Mouse (Mus musculus) heart, postnatal 0 days (tissue): Measurements from ENCODE around the gene Eea1. TPM values are rescaled to one million over a fixed set of nuclear protein-coding genes. Genes with fewer than 3 reads are reported as not detected.
"Not testable (repeated sequence)": the region's sequence is repeated elsewhere in the genome, so short reads cannot be mapped to it uniquely, and the experiment has no call there.

Source experiments
- ATAC-seq: fragments of 200-750 bp; cut with Nextera tagmentation; 2 replicates; pipeline ENCODE4 v1.8.0; 2017; ENCODE audit warnings: low read depth, moderate number of reproducible peaks, moderate library complexity; ENCODE audit not compliant: insufficient read depth
- DNase-seq: peaks from one replicate; pipeline ENCODE4 v3.0.0-alpha.2; 2016; ENCODE audit warnings: low spot score
- H3K27ac ChIP-seq: fragments of 300-500 bp; sonication (generic); 2 replicates; pipeline ENCODE4 v1.5.1; 2014; ENCODE audit warnings: low read depth, mild to moderate bottlenecking
- H3K27me3 ChIP-seq: fragments of 300-500 bp; sonication (generic); 2 replicates; pipeline ENCODE4 v1.6.1; 2014; ENCODE audit warnings: low read length, mixed read lengths; ENCODE audit not compliant: control insufficient read depth, insufficient read depth
- H3K36me3 ChIP-seq: fragments of 300-500 bp; sonication (generic); replicated peaks from 2 replicates; pipeline ENCODE4 v1.6.1; 2014; ENCODE audit warnings: low read length, mixed read lengths; ENCODE audit not compliant: control insufficient read depth, insufficient read depth
- H3K4me1 ChIP-seq: fragments of 300-500 bp; sonication (generic); 2 replicates; pipeline ENCODE4 v1.6.1; 2014; ENCODE audit warnings: antibody characterized with exemption; ENCODE audit not compliant: control insufficient read depth, insufficient read depth
- H3K4me2 ChIP-seq: fragments of 300-500 bp; sonication (generic); 2 replicates; pipeline ENCODE4 v1.6.1; 2014; ENCODE audit warnings: low read depth, mild to moderate bottlenecking, low read length, moderate library complexity
- H3K4me3 ChIP-seq: fragments of 300-500 bp; sonication (generic); 2 replicates; pipeline ENCODE4 v1.5.1; 2014; ENCODE audit warnings: low read depth, low read length
- H3K9ac ChIP-seq: fragments of 300-500 bp; sonication (generic); replicated peaks from 2 replicates; pipeline ENCODE4 v1.6.1; 2014; ENCODE audit warnings: low read depth, low read length, mixed read lengths
- H3K9me3 ChIP-seq: fragments of 300-500 bp; sonication (generic); replicated peaks from 2 replicates; pipeline ENCODE4 v1.6.1; 2016; ENCODE audit warnings: low read length; ENCODE audit not compliant: control insufficient read depth
- CTCF ChIP-seq: IDR thresholded peaks from 2 replicates; pipeline ENCODE4 v1.5.1; 2016; ENCODE audit warnings: antibody characterized with exemption, control low read depth, low read depth
- EP300 ChIP-seq: IDR thresholded peaks from 2 replicates; pipeline ENCODE4 v1.6.1; 2016; ENCODE audit warnings: antibody characterized with exemption, low read depth
- WGBS: fragments of 180-500 bp; shearing (Covaris S2); extraction: QIAGEN DNeasy Blood & Tissue Kit; methylation state at CpG from one replicate; pipeline ENCODE4 v1.1.7; 2014; 5-methylcytosine and 5-hydroxymethylcytosine counted together
- polyA plus RNA-seq: library from polyadenylated mRNA; unstranded; fragments of >200 nt; fragmentation: Nextera tagmentation; extraction: Ambion mirVana; gene quantifications from 2 replicates; pipeline ENCODE4 v1.2.1, GENCODE M21; 2015
- total RNA-seq: library from RNA; depleted of rRNA; stranded (reverse); fragments of >200 nt; gene quantifications from 2 replicates; pipeline ENCODE4 v1.2.3, GENCODE M21; 2014; ENCODE audit warnings: low replicate concordance

The Eea1 gene
- total and polyA plus RNA-seq, 2 experiments from 2014 or later, result 10.8 to 21.3 TPM

- DNase-seq, result no peak
- no peak for TF ChIP-seq EP300
- no peak for TF ChIP-seq CTCF
- H3K9me3 ChIP-seq, result no peaks in the 10 kb centered on the region
- no peaks in the 10 kb centered on the region for H3K36me3 ChIP-seq
- H3K27ac ChIP-seq, result no peak overlapping the region
- no peak for ATAC-seq
- 62% methylated on average over 5 of the region's 5 CpGs for WGBS
- no peaks in the 10 kb centered on the region for H3K27me3 ChIP-seq
- H3K9ac ChIP-seq, result no peak overlapping the region
- H3K4me2 ChIP-seq, result no peak overlapping the region
- H3K4me1 ChIP-seq, result no peaks in the 10 kb centered on the region
- H3K4me3 ChIP-seq, result no peak overlapping the region
These were observed 29.4 kb upstream of the Eea1 start for GRCm38 (mm10) chr10:95911016-95911415.

DNA sequence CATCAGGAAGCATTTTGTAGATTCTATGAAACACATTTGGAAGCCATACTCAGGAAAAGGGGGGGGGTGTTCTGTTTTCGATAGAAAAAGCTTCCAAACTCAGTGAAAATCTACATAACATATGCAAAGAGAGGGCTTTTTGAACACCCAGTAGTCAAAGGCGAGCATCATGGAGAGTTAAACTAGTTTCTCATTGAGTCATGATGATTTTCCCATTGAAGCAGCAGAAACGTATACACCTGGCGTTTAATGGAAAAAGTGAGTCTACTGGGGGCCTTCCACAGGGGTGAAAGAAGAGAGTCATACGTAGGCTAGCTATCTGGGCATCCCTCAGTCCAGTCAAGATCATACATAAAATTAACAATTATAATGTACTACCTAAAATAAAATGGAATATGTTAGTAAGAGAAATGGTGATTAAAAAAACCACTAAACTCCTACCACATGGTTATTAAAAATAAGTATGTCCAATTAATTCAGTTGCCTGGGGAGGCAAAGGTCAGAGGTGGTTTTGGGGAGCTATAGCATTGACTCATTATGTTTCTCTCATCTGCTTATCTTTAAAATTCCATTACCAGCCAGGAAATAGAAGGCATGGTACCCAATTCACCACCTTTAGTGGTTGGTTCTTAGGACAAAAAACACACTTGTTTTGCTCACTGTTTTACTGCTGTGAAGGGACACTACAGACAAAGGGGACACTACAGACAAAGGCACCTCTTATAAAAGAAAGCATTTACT is 25.8 kb upstream of the Eea1 start:
- no peak overlapping the region for H3K27ac ChIP-seq
- 82% methylated on average over 5 of the region's 5 CpGs for WGBS

DNA sequence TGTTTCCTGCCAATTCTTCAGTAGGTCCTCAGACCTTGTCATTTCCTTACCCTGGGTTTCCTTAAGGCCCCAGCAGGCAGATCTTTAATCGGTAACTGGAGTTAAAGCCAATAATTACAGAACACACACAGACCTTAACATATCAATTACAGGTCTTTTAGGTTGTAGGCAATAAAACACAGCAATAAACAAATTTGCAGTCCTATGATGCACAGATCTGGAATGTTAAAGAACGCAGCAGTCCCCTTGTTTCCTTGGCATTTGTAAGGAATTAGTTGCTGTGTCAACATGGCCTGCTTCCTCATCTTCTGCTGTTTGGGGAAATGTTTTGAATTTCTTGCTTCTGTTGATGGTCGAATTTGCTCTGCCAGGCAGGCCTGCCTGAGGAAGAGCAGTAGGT is 21.7 kb upstream of the Eea1 start:
- Histone ChIP-seq H3K36me3 (no peaks in the 10 kb centered on the region), H3K9me3 (no peaks in the 10 kb centered on the region), H3K27me3 (no peaks in the 10 kb centered on the region), H3K9ac (no peak overlapping the region), H3K4me2 (no peak overlapping the region), H3K27ac (no peak overlapping the region), H3K4me1 (no peaks in the 10 kb centered on the region), H3K4me3 (no peak overlapping the region)
- 51% methylated on average over 3 of the region's 3 CpGs for WGBS
- no peak for TF ChIP-seq CTCF
- TF ChIP-seq EP300, result no peak
- DNase-seq (no peak), ATAC-seq (no peak)

More for the DNA sequence above, 25.8 kb upstream of the Eea1 start:
- no peak for TF ChIP-seq CTCF
- TF ChIP-seq EP300, result no peak
- Histone ChIP-seq H3K9ac (no peak overlapping the region), H3K9me3 (no peaks in the 10 kb centered on the region), H3K4me2 (no peak overlapping the region), H3K36me3 (no peaks in the 10 kb centered on the region), H3K4me3 (no peak overlapping the region), H3K27me3 (no peaks in the 10 kb centered on the region), H3K4me1 (no peaks in the 10 kb centered on the region)
- no peak for DNase-seq
- ATAC-seq, result no peak

DNA sequence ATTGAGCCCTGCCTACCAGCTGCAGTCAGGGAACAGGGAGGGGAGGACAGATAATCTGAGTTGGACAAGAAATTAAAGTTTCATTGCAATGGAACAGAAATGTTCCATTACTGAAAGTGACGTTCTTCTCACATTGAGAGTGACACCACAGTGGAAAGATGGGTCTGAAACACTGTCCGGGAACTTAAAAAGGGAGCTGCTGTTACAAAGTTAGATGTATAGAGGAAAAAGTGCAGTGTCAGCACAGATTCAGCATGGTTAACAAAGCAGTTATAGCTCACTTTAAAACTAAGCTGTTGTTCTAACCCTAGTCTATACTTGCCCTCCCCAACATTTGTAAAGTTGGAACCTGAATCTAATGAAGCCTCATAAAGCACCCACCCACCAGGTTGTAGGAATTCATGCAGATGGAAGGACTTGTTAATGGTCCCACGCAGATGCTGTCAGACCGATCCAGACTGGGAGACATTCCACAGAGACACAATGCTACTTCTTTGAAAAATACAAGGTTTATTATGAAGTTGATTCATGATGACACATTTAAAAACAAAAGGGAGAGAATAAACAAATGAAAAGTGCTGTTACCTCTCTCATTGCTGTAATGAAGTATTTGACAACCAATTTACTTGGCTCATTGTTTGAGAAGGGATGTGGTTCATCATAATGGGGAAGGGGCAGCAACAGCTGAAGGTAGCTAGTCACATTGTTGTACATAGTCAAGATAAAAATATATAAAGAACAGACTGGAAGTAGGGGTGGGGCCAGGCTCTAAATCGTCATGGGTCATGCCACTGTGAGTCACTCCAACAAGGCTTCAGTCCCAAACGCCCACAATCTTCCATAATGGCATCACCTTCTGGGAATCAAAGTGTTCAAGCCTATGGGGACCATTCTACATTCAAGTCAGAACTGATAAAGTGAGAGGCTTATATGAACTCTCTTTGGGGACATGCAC is 16.9 kb upstream of the Eea1 start:
- DNase-seq (no peak), ATAC-seq (no peak)
- TF ChIP-seq CTCF (no peak), EP300 (no peak)
- Histone ChIP-seq H3K27ac (no peak overlapping the region), H3K9ac (no peak overlapping the region), H3K9me3 (no peaks in the 10 kb centered on the region), H3K36me3 (no peaks in the 10 kb centered on the region), H3K27me3 (no peaks in the 10 kb centered on the region), H3K4me1 (no peaks in the 10 kb centered on the region), H3K4me2 (no peak overlapping the region), H3K4me3 (no peak overlapping the region)
- WGBS, result 70% methylated on average over 6 of the region's 6 CpGs

DNA sequence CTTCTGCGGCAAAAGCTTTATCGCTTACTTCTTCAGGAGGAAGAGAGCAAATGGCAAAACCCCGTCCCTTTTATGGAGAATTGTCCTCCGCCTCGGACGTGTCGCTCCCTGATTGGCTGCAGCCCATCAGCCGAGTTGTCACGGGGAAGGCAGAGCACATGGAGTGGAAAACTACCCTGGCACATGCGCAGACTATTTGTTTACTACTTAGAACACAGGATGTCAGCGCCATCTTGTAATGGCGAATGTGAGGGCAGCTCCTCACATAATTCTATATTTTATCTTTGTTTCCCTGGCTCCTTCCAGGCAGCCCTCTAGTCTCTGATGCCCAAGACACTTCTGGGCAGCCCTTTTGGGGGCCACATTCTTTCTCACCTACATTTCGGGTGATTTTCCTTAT is 6.8 kb upstream of the Eea1 start:
- H3K4me2 ChIP-seq, H3K36me3 ChIP-seq, DNase-seq: not testable (repeated sequence)

More for the DNA sequence above, 6.8 kb upstream of the Eea1 start:
- not testable (repeated sequence) for H3K27ac ChIP-seq, H3K4me3 ChIP-seq, H3K9ac ChIP-seq, ATAC-seq, H3K9me3 ChIP-seq, H3K27me3 ChIP-seq, H3K4me1 ChIP-seq
- WGBS, result 90% methylated on average over 13 of the region's 13 CpGs
